Mouse (Mus musculus): ENCODE results near the gene Bcl3.

Bcl3 gene

GRCm38 (mm10) chr7:19834055-19834454 lies 11.5 kb upstream of the Bcl3 start:
- no peak for DNase-seq (ENCODE audit: low spot score)

- DNase-seq (ENCODE audit: low spot score), result no peak
Measured at GRCm38 (mm10) chr7:19831837-19832236, 9.3 kb upstream of the Bcl3 start.

GRCm38 (mm10) chr7:19830682-19831156 lies 8.1 kb upstream of the Bcl3 start:
- DNase-seq (ENCODE audit: low spot score), result no peak

- DNase-seq (ENCODE audit: low spot score), result no peak
Measured at GRCm38 (mm10) chr7:19829694-19830093, 7.1 kb upstream of the Bcl3 start.

GRCm38 (mm10) chr7:19826756-19827155 lies 4.2 kb upstream of the Bcl3 start:
- DNase-seq (ENCODE audit: low spot score), result no peak

- peak; percentile 65 for DNase-seq (ENCODE audit: low spot score)
Measured at GRCm38 (mm10) chr7:19824182-19824973, 1.8 kb upstream of the Bcl3 start.

GRCm38 (mm10) chr7:19823256-19824181 lies 949 bp upstream of the Bcl3 start:
- peak; percentile 30 for DNase-seq (ENCODE audit: low spot score)

GRCm38 (mm10) chr7:19822193-19822592 lies 377 bp downstream of the Bcl3 start:
- no peak for DNase-seq (ENCODE audit: low spot score)

- DNase-seq (ENCODE audit: low spot score), result no peak
Measured at GRCm38 (mm10) chr7:19821633-19822032, 937 bp downstream of the Bcl3 start.

GRCm38 (mm10) chr7:19820347-19821048 lies 2.1 kb downstream of the Bcl3 start:
- DNase-seq (ENCODE audit: low spot score), result no peak

- no peak for DNase-seq (ENCODE audit: low spot score)
Measured at GRCm38 (mm10) chr7:19818875-19819274, 3.7 kb downstream of the Bcl3 start.

GRCm38 (mm10) chr7:19818440-19818839 lies 4.1 kb downstream of the Bcl3 start:
- DNase-seq (ENCODE audit: low spot score), result no peak

GRCm38 (mm10) chr7:19817382-19818105 lies 5.0 kb downstream of the Bcl3 start:
- peak; percentile 66 for DNase-seq (ENCODE audit: low spot score)

- peak; percentile 69 for DNase-seq (ENCODE audit: low spot score)
Measured at GRCm38 (mm10) chr7:19816224-19816771, 6.3 kb downstream of the Bcl3 start.

- no peak for DNase-seq (ENCODE audit: low spot score)
Measured at GRCm38 (mm10) chr7:19815296-19816223, 7.0 kb downstream of the Bcl3 start.

GRCm38 (mm10) chr7:19813579-19814122 lies 8.9 kb downstream of the Bcl3 start:
- no peak for DNase-seq (ENCODE audit: low spot score)

- DNase-seq (ENCODE audit: low spot score), result no peak
Measured at GRCm38 (mm10) chr7:19813161-19813560, 9.4 kb downstream of the Bcl3 start.

GRCm38 (mm10) chr7:19811114-19811513 lies 11.5 kb downstream of the Bcl3 start:
- peak; percentile 77 for DNase-seq (ENCODE audit: low spot score)

- DNase-seq (ENCODE audit: low spot score), result peak; percentile 57
Measured at GRCm38 (mm10) chr7:19809369-19809768, 13.2 kb downstream of the Bcl3 start.
